Mouse (Mus musculus): ENCODE measurements around the gene Palm2.

GRCm38 (mm10) chr4:57677916-57678315, 243.9 kb downstream of the Palm2 start:
- TF ChIP-seq GATA1 (IDR thresholded peaks at IDR 0.05; ENCODE audit: borderline replicate concordance, low read length) (no peak), FLI1 (IDR thresholded peaks at IDR 0.05; ENCODE audit: low read length) (no peak)
